28 mouse cellular contexts compared by ENCODE assay signal in genomic region chr12:12567058-12567733, GRCm38 (mm10).
DNase-seq lines count a peak whose midpoint lies in the region; ATAC-seq and TF ChIP-seq lines count a peak whose summit lies in the region.
"Had no signal": no experiment of that assay in that cellular context is flagged by ENCODE, and none has a peak within 500 bp of the region (broad histone marks: within the 10 kb centered on the region; RNA-seq: fewer than 3 reads in every experiment).

No protein-coding gene starts in this region.

- no peaks in the 10 kb centered on the region for H3K9me3 ChIP-seq in forebrain, embryonic 13.5 days (replicated peaks)
- no peaks in the 10 kb centered on the region for H3K9me3 ChIP-seq in forebrain, embryonic 12.5 days
- H3K9me3 ChIP-seq in MEL (replicated peaks; ENCODE audit: insufficient read depth, low read length): no peaks in the 10 kb centered on the region
- H3K9me3 ChIP-seq in intestine, postnatal 0 days (ENCODE audit: control insufficient read depth): no peaks in the 10 kb centered on the region
- H3K9me3 ChIP-seq: embryonic facial prominence, embryonic 13.5 days; hindbrain, embryonic 10.5 days; intestine, embryonic 15.5 days; midbrain, embryonic 13.5 days; neural tube, embryonic 13.5 days had no signal

- H3K4me3 ChIP-seq in forebrain, embryonic 13.5 days: no peak overlapping the region
- no peak overlapping the region for H3K4me3 ChIP-seq in forebrain, embryonic 12.5 days (replicated peaks)
- H3K4me3 ChIP-seq in layer of hippocampus, adult 2 months: no peak overlapping the region
- H3K4me3 ChIP-seq in MEL (ENCODE audit: control insufficient read depth in 1 of 2, insufficient read depth in 1 of 2, low read depth in 2 of 2, low read length in 2 of 2): no peak overlapping the region
- no peak overlapping the region for H3K4me3 ChIP-seq in intestine, postnatal 0 days (ENCODE audit: low read depth, low read length)
- H3K4me3 ChIP-seq: embryonic facial prominence, embryonic 13.5 days; hindbrain, embryonic 10.5 days; intestine, embryonic 15.5 days; midbrain, embryonic 13.5 days; neural tube, embryonic 13.5 days had no signal

- 94% methylated on average over 7 of the region's 7 CpGs for WGBS in forebrain, embryonic 13.5 days
- 97% methylated on average over 7 of the region's 7 CpGs for WGBS in forebrain, embryonic 12.5 days
- WGBS in intestine, postnatal 0 days: 96% methylated on average over 7 of the region's 7 CpGs

- DNase-seq in layer of hippocampus, adult 8-10 months (ENCODE audit: low spot score in 2 of 2): peak; percentile 14 to 18
- DNase-seq in layer of hippocampus, adult 2 months (ENCODE audit: low spot score in 2 of 2): no peak
- DNase-seq in MEL (ENCODE audit: low read depth, low spot score): peak; percentile 65
- DNase-seq in brain, embryonic 14.5 days (ENCODE audit: low read depth): peak; percentile 22
- no peak for DNase-seq in spleen, adult 12 weeks (ENCODE audit: low spot score)
- DNase-seq: adrenal gland, postnatal 25 days; cerebellum, adult 9-10 months; gastrocnemius, postnatal 14 days; heart, postnatal 14 days; kidney, adult 9 months; kidney, postnatal 10 days; liver; lung, adult 2 months; lung, postnatal 10 days; thymus, adult 18-20 months; thymus, postnatal 25 days had no signal

- ATAC-seq in forebrain, embryonic 13.5 days: peak; percentile 75; the same call in 1 of the 2 replicates
- ATAC-seq in forebrain, embryonic 12.5 days (ENCODE audit: low FRiP score): no peak
- no peak for ATAC-seq in intestine, postnatal 0 days
- ATAC-seq: hindbrain, embryonic 16.5 days; intestine, embryonic 15.5 days; midbrain, embryonic 13.5 days had no signal

- H3K9ac ChIP-seq in forebrain, embryonic 13.5 days: no peak overlapping the region
- H3K9ac ChIP-seq in forebrain, embryonic 12.5 days: no peak overlapping the region
- no peak overlapping the region for H3K9ac ChIP-seq in MEL (ENCODE audit: control insufficient read depth, low read depth, low read length, poor library complexity, severe bottlenecking)
- H3K9ac ChIP-seq in intestine, postnatal 0 days (ENCODE audit: low read depth, low read length): no peak overlapping the region
- H3K9ac ChIP-seq: embryonic facial prominence, embryonic 13.5 days; intestine, embryonic 15.5 days; liver, embryonic 14.5 days; midbrain, embryonic 13.5 days; neural tube, embryonic 13.5 days had no signal

- no peak for TF ChIP-seq POLR2A in MEL (IDR thresholded peaks at IDR 0.05; ENCODE audit: control insufficient read depth in 1 of 2, insufficient read depth in 1 of 2, low read depth in 1 of 2, low read length in 2 of 2, poor library complexity in 1 of 2)
- no peak for TF ChIP-seq POLR2A in brain, embryonic 14.5 days (IDR thresholded peaks at IDR 0.05; ENCODE audit: borderline replicate concordance, extremely low read depth, insufficient read depth, insufficient read length, poor library complexity, severe bottlenecking)

- TF ChIP-seq EP300 in MEL (IDR thresholded peaks at IDR 0.05; ENCODE audit: low read depth in 1 of 2, low read length in 2 of 2): peak in 1 of 2 experiments; percentile 30; a peak in 1 of 4 replicates

- H3K36me3 ChIP-seq in forebrain, embryonic 13.5 days (ENCODE audit: poor library complexity, severe bottlenecking): no peaks in the 10 kb centered on the region
- no peaks in the 10 kb centered on the region for H3K36me3 ChIP-seq in forebrain, embryonic 12.5 days (replicated peaks)
- H3K36me3 ChIP-seq in MEL (ENCODE audit: control insufficient read depth in 1 of 2, insufficient read depth in 2 of 2, low read length in 2 of 2): peaks cover 0 to 36% of the 10 kb centered on the region in 2 experiments; a peak in 2 of 4 replicates
- no peaks in the 10 kb centered on the region for H3K36me3 ChIP-seq in intestine, postnatal 0 days (ENCODE audit: control insufficient read depth, insufficient read depth)
- H3K36me3 ChIP-seq: embryonic facial prominence, embryonic 13.5 days; hindbrain, embryonic 10.5 days; intestine, embryonic 15.5 days; midbrain, embryonic 13.5 days; neural tube, embryonic 13.5 days had no signal

- no peaks in the 10 kb centered on the region for H3K27me3 ChIP-seq in forebrain, embryonic 13.5 days
- no peaks in the 10 kb centered on the region for H3K27me3 ChIP-seq in forebrain, embryonic 12.5 days
- H3K27me3 ChIP-seq in MEL (ENCODE audit: control insufficient read depth in 1 of 2, insufficient read depth in 2 of 2, low read length in 2 of 2): no peaks in the 10 kb centered on the region
- no peaks in the 10 kb centered on the region for H3K27me3 ChIP-seq in intestine, postnatal 0 days (replicated peaks; ENCODE audit: control insufficient read depth, insufficient read depth, low read length)
- H3K27me3 ChIP-seq: embryonic facial prominence, embryonic 13.5 days; intestine, embryonic 15.5 days; midbrain, embryonic 13.5 days; neural tube, embryonic 13.5 days had no signal

- no peak overlapping the region for H3K27ac ChIP-seq in forebrain, embryonic 13.5 days
- H3K27ac ChIP-seq in forebrain, embryonic 12.5 days: no peak overlapping the region
- no peak overlapping the region for H3K27ac ChIP-seq in layer of hippocampus, adult 2 months
- H3K27ac ChIP-seq in MEL (ENCODE audit: control insufficient read depth, low read depth, low read length): peak overlapping the region; percentile 12
- no peak overlapping the region for H3K27ac ChIP-seq in intestine, postnatal 0 days (ENCODE audit: low read depth, low read length)
- H3K27ac ChIP-seq: embryonic facial prominence, embryonic 13.5 days; hindbrain, embryonic 10.5 days; intestine, embryonic 15.5 days; liver, embryonic 14.5 days; macrophage; midbrain, embryonic 13.5 days; neural tube, embryonic 13.5 days; stomach, postnatal 0 days had no signal

- no peak for TF ChIP-seq RAD21 in MEL (IDR thresholded peaks at IDR 0.05; ENCODE audit: low read depth, low read length)

- H3K79me2 ChIP-seq in MEL (ENCODE audit: control insufficient read depth, insufficient read depth, low read length, poor library complexity): no peaks in the 10 kb centered on the region

- H3K4me1 ChIP-seq in forebrain, embryonic 13.5 days: 0 out of 2 replicates have a peak, but pooled peaks cover 4% of the 10 kb centered on the region
- no peaks in the 10 kb centered on the region for H3K4me1 ChIP-seq in forebrain, embryonic 12.5 days
- peaks cover 24 to 31% of the 10 kb centered on the region in 2 experiments for H3K4me1 ChIP-seq in MEL (ENCODE audit: control insufficient read depth in 1 of 2, insufficient read depth in 2 of 2, low read length in 2 of 2)
- H3K4me1 ChIP-seq in intestine, postnatal 0 days (replicated peaks; ENCODE audit: control insufficient read depth, insufficient read depth, low read length): no peaks in the 10 kb centered on the region
- H3K4me1 ChIP-seq: embryonic facial prominence, embryonic 13.5 days; hindbrain, embryonic 10.5 days; intestine, embryonic 15.5 days; midbrain, embryonic 13.5 days; neural tube, embryonic 13.5 days had no signal

- H3K4me2 ChIP-seq in forebrain, embryonic 13.5 days: no peak overlapping the region
- no peak overlapping the region for H3K4me2 ChIP-seq in forebrain, embryonic 12.5 days
- H3K4me2 ChIP-seq in intestine, postnatal 0 days (replicated peaks; ENCODE audit: low read depth): no peak overlapping the region
- H3K4me2 ChIP-seq: embryonic facial prominence, embryonic 13.5 days; intestine, embryonic 15.5 days; midbrain, embryonic 13.5 days; neural tube, embryonic 13.5 days had no signal

- TF ChIP-seq CTCF in layer of hippocampus, adult 2 months (conservative IDR thresholded peaks at IDR 0.05): no peak
- TF ChIP-seq CTCF in MEL (IDR thresholded peaks at IDR 0.05 in 2 of 3, conservative IDR thresholded peaks at IDR 0.05 in 1 of 3; ENCODE audit: control insufficient read depth in 1 of 3, insufficient read depth in 1 of 3, low read depth in 2 of 3, low read length in 3 of 3, poor library complexity in 1 of 3, severe bottlenecking in 1 of 3): no peak
- TF ChIP-seq CTCF in brain, embryonic 14.5 days (IDR thresholded peaks at IDR 0.05; ENCODE audit: borderline replicate concordance, extremely low read depth, insufficient read depth, insufficient read length): no peak
- no peak for TF ChIP-seq CTCF in intestine, postnatal 0 days (IDR thresholded peaks at IDR 0.05; ENCODE audit: low read depth)

TF ChIP-seq in MEL, 35 proteins besides CTCF, POLR2A, EP300 and RAD21:
- no peak for TF ChIP-seq GABPA (IDR thresholded peaks at IDR 0.05; ENCODE audit: low read depth, low read length)
- TF ChIP-seq ETS1 (IDR thresholded peaks at IDR 0.05; ENCODE audit: low read depth, low read length): no peak
- TF ChIP-seq MXI1 (IDR thresholded peaks at IDR 0.05; ENCODE audit: low read depth, low read length): no peak
- TF ChIP-seq KAT2A (conservative IDR thresholded peaks at IDR 0.05; ENCODE audit: low read depth, low read length): no peak
- no peak for TF ChIP-seq USF1 (IDR thresholded peaks at IDR 0.05; ENCODE audit: low read depth, low read length)
- no peak for TF ChIP-seq MYB (IDR thresholded peaks at IDR 0.05; ENCODE audit: low read depth, low read length)
- TF ChIP-seq TAL1 (IDR thresholded peaks at IDR 0.05; ENCODE audit: low read length): no peak
- no peak for TF ChIP-seq RCOR1 (IDR thresholded peaks at IDR 0.05; ENCODE audit: low read depth, low read length)
- no peak for TF ChIP-seq ZKSCAN1 (IDR thresholded peaks at IDR 0.05; ENCODE audit: low read depth, low read length)
- TF ChIP-seq BHLHE40 (IDR thresholded peaks at IDR 0.05; ENCODE audit: borderline replicate concordance, low read depth, low read length): no peak
- no peak for TF ChIP-seq ZMIZ1 (IDR thresholded peaks at IDR 0.05; ENCODE audit: low read depth, low read length)
- no peak for TF ChIP-seq NRF1 (IDR thresholded peaks at IDR 0.05; ENCODE audit: insufficient read depth, low read depth, low read length, poor library complexity, severe bottlenecking)

Comparison
In these comparisons a context has a peak if more than half of its experiments do, and no peak if none do; other contexts are left out.
1. DNase-seq: peak in layer of hippocampus, adult 8-10 months (2 of 2), MEL (single experiment) and brain, embryonic 14.5 days (single experiment); none in layer of hippocampus, adult 2 months (0 of 2) and spleen, adult 12 weeks (single experiment).